Mouse (Mus musculus) heart, adult 9 months (tissue): ENCODE data around the gene Msh5.

Experiments
- DNase-seq, 2 experiments: peaks; one replicate each; pipeline ENCODE4 v3.0.0; 2022; ENCODE audit warnings: low spot score in 2 of 2

The Msh5 gene

GRCm38 (mm10) chr17:35046681-35047455 is at the start of gene Msh5:
Gene Msh5 (minus strand): TSS chr17:35046745.
- DNase-seq: peak; percentile 97 to 98

- no peak for DNase-seq
Measured at GRCm38 (mm10) chr17:35094475-35095365, 48.2 kb upstream of the Msh5 start.

- no peak for DNase-seq
Measured at GRCm38 (mm10) chr17:35092403-35093198, 46.1 kb upstream of the Msh5 start.

GRCm38 (mm10) chr17:35090166-35090932 is 43.8 kb upstream of the Msh5 start:
- peak; percentile 29 to 36 for DNase-seq

- peak; percentile 95 for DNase-seq
Measured at GRCm38 (mm10) chr17:35088825-35089644, 42.5 kb upstream of the Msh5 start, which contains the start of gene Abhd16a. Gene Abhd16a (plus strand): TSS chr17:35089263.

- DNase-seq: no peak
Measured at GRCm38 (mm10) chr17:35088151-35088550, 41.6 kb upstream of the Msh5 start.

GRCm38 (mm10) chr17:35085208-35085865 is 38.8 kb upstream of the Msh5 start, which contains the start of gene Ly6g6f:
Gene Ly6g6f (minus strand): TSS chr17:35085610.
- no peak for DNase-seq

GRCm38 (mm10) chr17:35083929-35084497 is 37.5 kb upstream of the Msh5 start:
- no peak for DNase-seq

- no peak for DNase-seq
Measured at GRCm38 (mm10) chr17:35082841-35083576, 36.5 kb upstream of the Msh5 start.

GRCm38 (mm10) chr17:35080710-35081109 is 34.2 kb upstream of the Msh5 start:
- DNase-seq: no peak

GRCm38 (mm10) chr17:35080248-35080647 is 33.7 kb upstream of the Msh5 start:
- no peak for DNase-seq

GRCm38 (mm10) chr17:35079778-35080177 is 33.2 kb upstream of the Msh5 start:
- no peak for DNase-seq

GRCm38 (mm10) chr17:35077786-35078233 is 31.3 kb upstream of the Msh5 start, which contains the start of gene Ly6g6d:
Gene Ly6g6d (minus strand): TSS chr17:35078065.
- DNase-seq: peak in 1 of 2 experiments; percentile 61

GRCm38 (mm10) chr17:35077285-35077684 is 30.7 kb upstream of the Msh5 start:
- no peak for DNase-seq

- DNase-seq: no peak
Measured at GRCm38 (mm10) chr17:35076507-35077176, 30.1 kb upstream of the Msh5 start, which contains the start of gene Ly6g6e. Gene Ly6g6e (plus strand): TSS chr17:35076902.

GRCm38 (mm10) chr17:35074097-35074496 is 27.6 kb upstream of the Msh5 start:
- DNase-seq: no peak

GRCm38 (mm10) chr17:35071454-35071853 is 24.9 kb upstream of the Msh5 start:
- DNase-seq: no peak
